Mouse (Mus musculus) myocyte (in vitro differentiated cells): ENCODE measurements around the gene Cadm4.

Experiments
- CEBPB ChIP-seq: IDR thresholded peaks from 2 replicates; pipeline ENCODE4 v1.6.1; 2011; ENCODE audit warnings: mild to moderate bottlenecking, moderate library complexity; ENCODE audit not compliant: poor library complexity, insufficient read depth, severe bottlenecking
- E2F4 ChIP-seq: IDR thresholded peaks from one replicate; pipeline ENCODE4 v1.6.1; 2011; ENCODE audit warnings: mild to moderate bottlenecking, control low read depth, moderate library complexity; ENCODE audit not compliant: insufficient read depth
- MAX ChIP-seq: IDR thresholded peaks from one replicate; pipeline ENCODE4 v1.6.1; 2011; ENCODE audit warnings: low read depth, mild to moderate bottlenecking, control low read depth
- MYOG ChIP-seq, 3 experiments: IDR thresholded peaks; one replicate each; pipeline ENCODE4 v1.6.1; 2011; ENCODE audit warnings: control low read depth in 2 of 3, low read depth in 2 of 3, mild to moderate bottlenecking in 2 of 3; ENCODE audit not compliant: insufficient read length in 2 of 3, control insufficient read depth in 1 of 3, insufficient read depth in 1 of 3
- POLR2A ChIP-seq: IDR thresholded peaks from one replicate; pipeline ENCODE4 v1.6.1; 2011; ENCODE audit warnings: low read depth, mild to moderate bottlenecking, control low read depth, moderate library complexity; ENCODE audit not compliant: insufficient read length
- POLR2AphosphoS2 ChIP-seq: IDR thresholded peaks from one replicate; pipeline ENCODE4 v1.6.1; 2011; ENCODE audit warnings: low read depth, control low read depth; ENCODE audit not compliant: insufficient read length
- REST ChIP-seq: IDR thresholded peaks from one replicate; pipeline ENCODE4 v1.6.1; 2011; ENCODE audit warnings: mild to moderate bottlenecking, control low read depth, moderate library complexity; ENCODE audit not compliant: insufficient read depth, insufficient read length
- SRF ChIP-seq: IDR thresholded peaks from one replicate; pipeline ENCODE4 v1.6.1; 2011; ENCODE audit warnings: low read depth; ENCODE audit not compliant: control insufficient read depth, insufficient read length
- TCF12 ChIP-seq: IDR thresholded peaks from one replicate; pipeline ENCODE4 v1.6.1; 2011; ENCODE audit warnings: mild to moderate bottlenecking, control low read depth; ENCODE audit not compliant: poor library complexity, insufficient read depth, severe bottlenecking
- TCF3 ChIP-seq: IDR thresholded peaks from one replicate; pipeline ENCODE4 v1.6.1; 2011; ENCODE audit warnings: low read depth, control low read depth; ENCODE audit not compliant: insufficient read length
- USF1 ChIP-seq: IDR thresholded peaks from one replicate; pipeline ENCODE4 v1.6.1; 2011; ENCODE audit warnings: low read depth, mild to moderate bottlenecking, control low read depth, moderate library complexity

DNA sequence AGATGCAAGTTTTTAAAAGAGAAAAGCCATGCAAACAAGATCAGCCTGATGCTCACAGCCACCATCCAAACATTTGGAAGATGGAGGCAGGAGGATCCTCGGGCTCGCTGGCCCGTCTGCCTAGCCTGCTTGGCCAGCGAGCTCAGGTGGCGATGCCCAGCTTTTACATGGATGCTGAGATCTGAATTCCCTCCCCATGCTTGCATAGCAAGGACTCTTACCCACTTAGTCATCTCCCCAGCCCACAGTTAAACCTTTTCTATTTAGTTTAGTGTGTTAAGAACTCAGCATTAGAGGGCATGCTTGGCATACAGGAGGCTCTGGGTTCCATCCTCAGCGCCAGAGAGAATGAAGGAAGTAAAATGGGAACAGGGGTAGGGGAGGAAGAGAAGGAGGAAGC, 42.6 kb upstream of the Cadm4 start:
- TF ChIP-seq POLR2A (no peak), TCF12 (no peak), POLR2AphosphoS2 (no peak), SRF (no peak), MAX (no peak), CEBPB (no peak), MYOG (IDR thresholded peaks at IDR 0.05; ENCODE audit: control insufficient read depth in 1 of 3, insufficient read depth in 1 of 3, insufficient read length in 2 of 3, low read depth in 2 of 3) (no peak), TCF3 (no peak), E2F4 (no peak), REST (no peak), USF1 (no peak)
